Mouse (Mus musculus) lung, postnatal 0 days (tissue): ENCODE measurements around the gene Ext2. TPM values are rescaled to one million over a fixed set of nuclear protein-coding genes. Genes with fewer than 3 reads are reported as not detected.

ENCODE experiments used
- ATAC-seq: fragments of 200-750 bp; cut with Nextera tagmentation; 2 replicates; pipeline ENCODE4 v1.8.0; 2017; ENCODE audit warnings: moderate library complexity
- DNase-seq: peaks from one replicate; pipeline ENCODE4 v3.0.0-alpha.2; 2016; ENCODE audit warnings: low spot score
- H3K27ac ChIP-seq: fragments of 300-500 bp; sonication (generic); 2 replicates; pipeline ENCODE4 v1.5.1; 2014; ENCODE audit warnings: antibody characterized with exemption, mild to moderate bottlenecking, low read length, mixed read lengths
- H3K27me3 ChIP-seq: fragments of 300-500 bp; sonication (generic); replicated peaks from 2 replicates; pipeline ENCODE4 v1.6.1; 2014; ENCODE audit warnings: low read length, mixed read lengths; ENCODE audit not compliant: insufficient read depth
- H3K36me3 ChIP-seq: fragments of 300-500 bp; sonication (generic); 2 replicates; pipeline ENCODE4 v1.6.1; 2014; ENCODE audit warnings: low read length, mixed read lengths; ENCODE audit not compliant: insufficient read depth
- H3K4me1 ChIP-seq: fragments of 300-500 bp; sonication (generic); 2 replicates; pipeline ENCODE4 v1.6.1; 2014; ENCODE audit warnings: antibody characterized with exemption, low read depth, low read length, mixed read lengths; ENCODE audit not compliant: insufficient read depth
- H3K4me2 ChIP-seq: fragments of 300-500 bp; sonication (generic); replicated peaks from 2 replicates; pipeline ENCODE4 v1.6.1; 2014; ENCODE audit warnings: low read depth, mild to moderate bottlenecking, low read length, moderate library complexity, mixed read lengths
- H3K4me3 ChIP-seq: fragments of 300-500 bp; sonication (generic); 2 replicates; pipeline ENCODE4 v1.5.1; 2014; ENCODE audit warnings: low read depth, low read length
- H3K9ac ChIP-seq: fragments of 300-500 bp; sonication (generic); replicated peaks from 2 replicates; pipeline ENCODE4 v1.6.1; 2014; ENCODE audit warnings: low read depth, mild to moderate bottlenecking
- H3K9me3 ChIP-seq: fragments of 300-500 bp; sonication (generic); 2 replicates; pipeline ENCODE4 v1.6.1; 2016; ENCODE audit warnings: low read length, mixed read lengths
- CTCF ChIP-seq: IDR thresholded peaks from 2 replicates; pipeline ENCODE4 v1.5.1; 2016; ENCODE audit warnings: antibody characterized with exemption, mild to moderate bottlenecking
- EP300 ChIP-seq: IDR thresholded peaks from 2 replicates; pipeline ENCODE4 v1.6.1; 2016; ENCODE audit warnings: antibody characterized with exemption, mild to moderate bottlenecking, control low read depth
- WGBS: fragments of 180-500 bp; shearing (Covaris S2); extraction: QIAGEN DNeasy Blood & Tissue Kit; methylation state at CpG from one replicate; pipeline ENCODE4 v1.1.7; 2014; 5-methylcytosine and 5-hydroxymethylcytosine counted together
- polyA plus RNA-seq: library from polyadenylated mRNA; unstranded; fragments of >200 nt; fragmentation: Nextera tagmentation; extraction: Ambion mirVana; gene quantifications from 2 replicates; pipeline ENCODE4 v1.2.1, GENCODE M21; 2015

Ext2 gene
- polyA plus RNA-seq, 1 experiment from 2014 or later: 76.6 TPM

- DNase-seq (no peak), ATAC-seq (no peak)
- no peak overlapping the region for H3K27ac ChIP-seq
- H3K4me1 ChIP-seq: no peaks in the 10 kb centered on the region
- no peaks in the 10 kb centered on the region for H3K27me3 ChIP-seq
- no peak overlapping the region for H3K4me2 ChIP-seq
- H3K9me3 ChIP-seq: no peaks in the 10 kb centered on the region
- H3K4me3 ChIP-seq: no peak overlapping the region
- WGBS: 57% methylated on average over 11 of the region's 11 CpGs
- peaks cover 7% of the 10 kb centered on the region; the same call in 1 of the 2 replicates for H3K36me3 ChIP-seq
- no peak overlapping the region for H3K9ac ChIP-seq
- 0 out of 2 replicates have a peak, but pooled peaks have one; percentile 10 for TF ChIP-seq CTCF
- no peak for TF ChIP-seq EP300
Observed at GRCm38 (mm10) chr2:93729585-93729984, 92.8 kb downstream of the Ext2 start.

- Histone ChIP-seq H3K4me1 (no peaks in the 10 kb centered on the region), H3K4me3 (no peak overlapping the region), H3K4me2 (no peak overlapping the region), H3K9me3 (no peaks in the 10 kb centered on the region), H3K27ac (no peak overlapping the region), H3K27me3 (no peaks in the 10 kb centered on the region), H3K36me3 (0 out of 2 replicates have a peak, but pooled peaks cover 8% of the 10 kb centered on the region), H3K9ac (no peak overlapping the region)
- no peak for TF ChIP-seq CTCF
- no peak for TF ChIP-seq EP300
- ATAC-seq (no peak), DNase-seq (peak; percentile 16)
- WGBS: 69% methylated on average over 2 of the region's 2 CpGs
Observed at GRCm38 (mm10) chr2:93723138-93723744, 99.1 kb downstream of the Ext2 start.

GRCm38 (mm10) chr2:93720956-93721355 lies 101.4 kb downstream of the Ext2 start:
- Histone ChIP-seq H3K36me3 (0 out of 2 replicates have a peak, but pooled peaks cover 8% of the 10 kb centered on the region), H3K9me3 (no peaks in the 10 kb centered on the region), H3K9ac (no peak overlapping the region), H3K4me1 (no peaks in the 10 kb centered on the region), H3K4me2 (no peak overlapping the region), H3K27me3 (no peaks in the 10 kb centered on the region), H3K4me3 (no peak overlapping the region), H3K27ac (no peak overlapping the region)
- DNase-seq (no peak), ATAC-seq (no peak)
- 82% methylated on average over 1 of the region's 1 CpGs for WGBS
- no peak for TF ChIP-seq CTCF
- TF ChIP-seq EP300: no peak

- no peak overlapping the region for H3K27ac ChIP-seq
- TF ChIP-seq CTCF (no peak), EP300 (no peak)
- no peaks in the 10 kb centered on the region for H3K4me1 ChIP-seq
- H3K9me3 ChIP-seq: no peaks in the 10 kb centered on the region
- H3K4me2 ChIP-seq: no peak overlapping the region
- H3K4me3 ChIP-seq: no peak overlapping the region
- no peaks in the 10 kb centered on the region for H3K27me3 ChIP-seq
- H3K9ac ChIP-seq: no peak overlapping the region
- 0 out of 2 replicates have a peak, but pooled peaks cover 8% of the 10 kb centered on the region for H3K36me3 ChIP-seq
- 57% methylated on average over 9 of the region's 9 CpGs for WGBS
- DNase-seq (no peak), ATAC-seq (no peak)
Observed at GRCm38 (mm10) chr2:93719792-93720675, 102.3 kb downstream of the Ext2 start.

- Histone ChIP-seq H3K4me1 (no peaks in the 10 kb centered on the region), H3K27me3 (no peaks in the 10 kb centered on the region), H3K9me3 (no peaks in the 10 kb centered on the region), H3K4me3 (no peak overlapping the region), H3K27ac (no peak overlapping the region), H3K4me2 (no peak overlapping the region), H3K36me3 (no peaks in the 10 kb centered on the region), H3K9ac (no peak overlapping the region)
- ATAC-seq (no peak), DNase-seq (no peak)
- TF ChIP-seq EP300 (no peak), CTCF (no peak)
Observed at GRCm38 (mm10) chr2:93713267-93713666, 109.1 kb downstream of the Ext2 start.

- peak; percentile 85 for ATAC-seq
- WGBS: 58% methylated on average over 3 of the region's 3 CpGs
- no peaks in the 10 kb centered on the region for H3K9me3 ChIP-seq
- no peak overlapping the region for H3K27ac ChIP-seq
- DNase-seq: peak; percentile 68
- no peaks in the 10 kb centered on the region for H3K27me3 ChIP-seq
- no peak overlapping the region for H3K4me2 ChIP-seq
- H3K36me3 ChIP-seq: no peaks in the 10 kb centered on the region
- peak; percentile 57; the same call in 1 of the 2 replicates for TF ChIP-seq EP300
- no peak for TF ChIP-seq CTCF
- H3K4me1 ChIP-seq: no peaks in the 10 kb centered on the region
- no peak overlapping the region for H3K4me3 ChIP-seq
- no peak overlapping the region for H3K9ac ChIP-seq
Observed at GRCm38 (mm10) chr2:93711460-93711859, 110.9 kb downstream of the Ext2 start.
